Mouse (Mus musculus) right cerebral cortex, postnatal 4 days (tissue): ENCODE data around the gene Bmp7.

Experiments used
- DNase-seq: peaks from one replicate; pipeline ENCODE4 v3.0.0-alpha.2; 2022

The Bmp7 gene

GRCm38 (mm10) chr2:172905057-172905456 is 35.1 kb downstream of the Bmp7 start:
- DNase-seq = no peak

GRCm38 (mm10) chr2:172904614-172905013 is 35.5 kb downstream of the Bmp7 start:
- DNase-seq = no peak

GRCm38 (mm10) chr2:172903523-172903922 is 36.6 kb downstream of the Bmp7 start:
- no peak for DNase-seq

- DNase-seq = no peak
Observed at GRCm38 (mm10) chr2:172900954-172901701, 39.0 kb downstream of the Bmp7 start.

- DNase-seq = no peak
Observed at GRCm38 (mm10) chr2:172889756-172890443, 50.2 kb downstream of the Bmp7 start.

GRCm38 (mm10) chr2:172889222-172889621 is 50.9 kb downstream of the Bmp7 start:
- DNase-seq = no peak

- no peak for DNase-seq
Observed at GRCm38 (mm10) chr2:172888147-172888546, 52.0 kb downstream of the Bmp7 start.

GRCm38 (mm10) chr2:172885861-172886260 is 54.3 kb downstream of the Bmp7 start:
- no peak for DNase-seq

GRCm38 (mm10) chr2:172884584-172884983 is 55.5 kb downstream of the Bmp7 start:
- no peak for DNase-seq

GRCm38 (mm10) chr2:172875201-172875600 is 64.9 kb downstream of the Bmp7 start:
- no peak for DNase-seq

- no peak for DNase-seq
Observed at GRCm38 (mm10) chr2:172866356-172866755, 73.8 kb downstream of the Bmp7 start.

GRCm38 (mm10) chr2:172865165-172865564 is 75.0 kb downstream of the Bmp7 start:
- DNase-seq = no peak

- DNase-seq = no peak
Observed at GRCm38 (mm10) chr2:172864566-172864965, 75.6 kb downstream of the Bmp7 start.

- DNase-seq = no peak
Observed at GRCm38 (mm10) chr2:172863469-172863856, 76.7 kb downstream of the Bmp7 start.

- DNase-seq = peak; percentile 28
Observed at GRCm38 (mm10) chr2:172862850-172863468, 77.2 kb downstream of the Bmp7 start.

GRCm38 (mm10) chr2:172862424-172862823 is 77.7 kb downstream of the Bmp7 start:
- DNase-seq = no peak

- no peak for DNase-seq
Observed at GRCm38 (mm10) chr2:172861590-172861989, 78.5 kb downstream of the Bmp7 start.

GRCm38 (mm10) chr2:172860593-172860992 is 79.5 kb downstream of the Bmp7 start:
- DNase-seq = no peak

- DNase-seq = no peak
Observed at GRCm38 (mm10) chr2:172860104-172860503, 80.0 kb downstream of the Bmp7 start.

GRCm38 (mm10) chr2:172857048-172857447 is 83.1 kb downstream of the Bmp7 start:
- no peak for DNase-seq

GRCm38 (mm10) chr2:172856549-172856948 is 83.6 kb downstream of the Bmp7 start:
- DNase-seq = no peak

- DNase-seq = no peak
Observed at GRCm38 (mm10) chr2:172854136-172854535, 86.0 kb downstream of the Bmp7 start.

- no peak for DNase-seq
Observed at GRCm38 (mm10) chr2:172851773-172852172, 88.3 kb downstream of the Bmp7 start.

- peak; percentile 32 for DNase-seq
Observed at GRCm38 (mm10) chr2:172848193-172848592, 91.9 kb downstream of the Bmp7 start.
